Mouse (Mus musculus) heart, postnatal 4 days (tissue): ENCODE data around the gene Tmem104. TPM values are rescaled to one million over a fixed set of nuclear protein-coding genes. Genes with fewer than 3 reads are reported as not detected.

ENCODE experiments used
- DNase-seq: peaks from one replicate; pipeline ENCODE4 v3.0.0; 2021
- total RNA-seq, 2 experiments: library from RNA; stranded (reverse); gene quantifications; 2 replicates each; pipeline ENCODE4 v1.2.3; 2021

Gene Tmem104
- total RNA-seq, 2 experiments from 2014 or later: 5.2 to 9.3 TPM

- DNase-seq: no peak
Measured at GRCm38 (mm10) chr11:115231924-115232323, 44.6 kb downstream of the Tmem104 start.

DNA sequence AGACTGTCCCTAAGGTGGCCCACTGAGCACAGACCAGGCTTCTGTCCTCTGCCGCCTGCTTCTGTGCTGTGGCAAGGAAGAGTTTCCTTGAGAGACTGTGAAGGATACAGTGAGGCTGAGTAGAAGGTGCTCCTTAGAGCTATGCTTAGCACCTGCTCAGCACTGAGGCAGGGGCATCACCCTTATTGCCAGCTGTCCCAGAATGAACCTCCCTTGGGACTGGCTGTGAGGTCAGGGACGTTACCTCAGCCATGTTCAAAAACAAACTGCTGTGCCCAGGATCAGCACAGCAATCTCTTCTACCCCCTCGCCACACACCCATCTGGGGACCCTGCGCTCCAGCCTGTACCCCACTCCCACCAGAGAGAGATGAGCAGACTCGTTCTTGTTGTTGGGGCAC is 45.6 kb downstream of the Tmem104 start:
- no peak for DNase-seq

- peak; percentile 31 for DNase-seq
Measured at GRCm38 (mm10) chr11:115233526-115234290, 46.4 kb downstream of the Tmem104 start.

- DNase-seq: peak; percentile 64
Measured at GRCm38 (mm10) chr11:115234320-115235044, 47.2 kb downstream of the Tmem104 start.

- DNase-seq: no peak
Measured at GRCm38 (mm10) chr11:115236570-115236969, 49.3 kb downstream of the Tmem104 start.

DNA sequence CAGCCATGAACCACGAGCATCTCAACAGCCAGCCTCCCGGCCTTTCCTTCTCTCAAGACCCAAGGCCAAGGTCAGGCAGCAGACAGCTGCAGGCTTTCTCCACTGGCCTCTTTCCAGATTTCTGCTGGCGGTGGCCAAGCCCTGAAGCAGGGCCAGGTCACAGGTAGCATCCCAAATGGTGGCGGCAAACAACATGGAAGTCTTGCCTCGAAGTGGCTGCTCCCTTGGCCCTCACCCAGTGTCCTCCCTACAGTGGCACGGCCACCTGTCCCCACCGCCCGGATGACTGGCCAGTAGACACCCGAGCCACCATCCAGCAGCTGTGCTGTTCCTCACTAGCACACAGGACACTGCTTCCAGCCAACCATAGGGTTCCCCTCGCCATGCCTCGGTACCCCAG is 54.1 kb downstream of the Tmem104 start:
- DNase-seq: no peak

DNA sequence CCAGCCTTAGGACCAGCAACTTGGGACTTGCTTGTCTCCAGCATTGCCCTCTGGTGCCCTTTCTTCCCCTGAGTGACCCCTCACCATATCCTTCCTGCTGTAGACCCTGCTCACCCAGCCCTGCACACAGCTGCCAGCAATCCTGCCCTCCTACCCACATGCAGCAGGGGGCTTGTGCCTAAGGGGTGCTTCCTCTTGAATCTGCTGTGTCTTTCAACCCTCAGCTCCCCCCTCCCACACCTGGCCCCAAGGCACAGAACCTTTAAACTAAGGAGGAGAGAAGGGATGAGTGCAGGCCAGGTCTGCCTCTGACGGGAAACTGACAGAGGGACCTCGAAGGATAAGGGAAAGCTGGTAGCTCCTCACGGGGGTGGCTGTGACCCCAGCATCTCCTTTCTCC is 55.5 kb downstream of the Tmem104 start:
- DNase-seq: no peak

DNA sequence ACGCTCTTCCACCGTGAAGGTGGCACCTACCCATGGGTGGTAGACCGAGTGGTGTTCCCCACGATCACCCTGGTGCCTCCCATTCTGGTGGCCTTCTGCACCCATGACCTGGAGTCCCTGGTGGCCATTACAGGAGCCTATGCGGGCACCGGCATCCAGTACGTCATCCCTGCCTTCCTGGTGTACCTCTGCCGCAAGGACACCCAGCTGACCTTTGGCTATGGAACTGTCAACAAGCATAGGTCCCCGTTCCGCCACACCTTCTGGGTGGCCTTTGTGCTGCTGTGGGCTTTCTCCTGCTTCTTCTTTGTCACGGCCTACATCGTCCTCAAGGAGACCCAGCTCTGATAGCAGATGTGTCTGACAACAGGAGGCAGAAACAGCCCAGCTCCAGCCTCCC is 56.5 kb downstream of the Tmem104 start:
- DNase-seq: no peak

- DNase-seq: no peak
Measured at GRCm38 (mm10) chr11:115244840-115245239, 57.6 kb downstream of the Tmem104 start.

DNA sequence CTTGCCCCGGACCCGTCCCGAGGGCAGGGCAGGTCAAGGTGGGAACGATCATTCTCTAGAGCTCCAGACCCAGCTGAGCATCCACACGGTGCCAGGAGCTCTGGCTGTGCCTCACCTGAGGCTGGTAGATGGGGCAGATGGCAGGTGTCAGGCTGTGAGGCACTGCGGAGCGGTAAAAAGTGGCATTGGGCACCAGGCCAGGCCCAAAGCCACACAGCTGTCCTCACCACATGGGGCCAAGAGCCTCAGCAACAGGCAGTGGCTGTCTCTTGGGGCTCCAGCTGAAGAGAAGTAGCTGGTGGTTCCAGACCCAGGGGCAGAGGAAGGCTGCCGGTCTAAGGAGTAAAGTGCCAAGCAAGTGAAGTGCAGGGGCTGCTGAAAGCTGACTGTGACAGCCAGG is 59.1 kb downstream of the Tmem104 start:
- no peak for DNase-seq

GRCm38 (mm10) chr11:115247240-115247639 is 60.0 kb downstream of the Tmem104 start:
- DNase-seq: no peak

- DNase-seq: no peak
Measured at GRCm38 (mm10) chr11:115247945-115248344, 60.7 kb downstream of the Tmem104 start.

DNA sequence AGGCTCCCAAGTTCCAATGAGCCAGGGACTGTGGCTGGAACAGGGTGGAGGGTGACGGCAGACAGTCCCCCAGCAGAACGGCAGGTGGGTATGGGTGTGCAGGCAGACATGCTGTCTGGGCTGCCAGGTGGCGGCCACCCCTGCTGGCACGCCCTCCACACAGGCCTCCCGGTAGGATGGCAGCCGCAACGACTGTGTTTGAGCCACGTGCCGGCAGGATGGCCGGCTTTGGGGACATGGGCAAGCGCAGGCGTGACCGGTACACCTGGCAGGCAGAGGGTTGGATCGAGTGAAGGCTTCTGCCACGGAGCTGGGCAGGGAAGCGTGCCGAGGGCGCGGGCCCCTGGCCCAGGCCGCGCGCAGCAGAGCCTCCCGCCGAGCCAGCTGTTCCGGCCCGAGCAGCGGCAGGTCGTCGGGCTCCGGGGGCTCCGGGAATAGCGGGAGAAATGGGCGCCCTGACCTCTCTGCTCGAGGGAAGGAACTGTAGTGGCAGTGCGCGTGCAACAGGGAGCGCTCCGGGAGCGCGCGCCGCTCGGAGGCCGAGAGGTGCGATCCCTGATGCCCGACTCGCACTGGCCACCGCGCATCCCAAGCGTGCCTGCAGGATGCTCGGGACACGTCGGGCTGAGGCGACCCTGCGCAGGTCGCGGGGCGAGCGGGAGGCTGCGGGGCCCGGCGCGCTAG is 62.6 kb downstream of the Tmem104 start:
- DNase-seq: peak; percentile 47

DNA sequence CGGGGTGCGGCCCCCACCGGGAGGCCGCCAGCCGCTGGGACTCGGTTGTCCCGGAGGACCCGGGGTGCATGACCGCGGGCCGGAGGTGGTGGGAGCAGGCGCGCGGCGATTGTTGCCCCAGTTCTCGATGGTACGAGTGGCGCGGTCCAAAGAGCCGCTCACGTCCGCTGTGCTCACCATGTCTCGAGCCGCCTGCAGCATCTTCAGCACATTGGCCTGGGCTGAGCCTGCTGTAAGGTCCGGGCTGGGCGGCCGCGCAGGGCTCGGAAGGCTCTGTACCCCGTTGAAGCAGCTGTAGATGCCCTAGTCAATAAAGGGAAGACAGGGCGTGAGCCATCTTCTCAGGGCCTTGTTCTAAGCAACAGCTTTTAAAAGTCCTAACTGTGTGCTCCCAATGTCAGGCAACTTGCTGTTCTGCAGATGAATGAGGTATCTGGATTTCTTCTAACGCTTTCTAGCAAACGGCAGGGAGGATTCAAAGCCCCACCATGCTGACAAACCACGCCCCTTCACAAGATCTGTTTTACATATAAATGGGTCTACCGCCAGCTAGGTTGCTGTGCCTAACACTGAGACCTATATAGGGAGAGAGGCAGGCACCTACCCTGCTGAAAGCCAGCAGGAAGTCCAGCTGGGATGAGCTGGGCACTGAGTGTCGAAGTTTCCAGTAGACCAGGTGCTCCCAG is 63.3 kb downstream of the Tmem104 start:
- no peak for DNase-seq

GRCm38 (mm10) chr11:115251258-115251657 is 64.0 kb downstream of the Tmem104 start:
- no peak for DNase-seq

- DNase-seq: no peak
Measured at GRCm38 (mm10) chr11:115257775-115258510, 70.7 kb downstream of the Tmem104 start.

GRCm38 (mm10) chr11:115259134-115259533 is 71.8 kb downstream of the Tmem104 start:
- no peak for DNase-seq

DNA sequence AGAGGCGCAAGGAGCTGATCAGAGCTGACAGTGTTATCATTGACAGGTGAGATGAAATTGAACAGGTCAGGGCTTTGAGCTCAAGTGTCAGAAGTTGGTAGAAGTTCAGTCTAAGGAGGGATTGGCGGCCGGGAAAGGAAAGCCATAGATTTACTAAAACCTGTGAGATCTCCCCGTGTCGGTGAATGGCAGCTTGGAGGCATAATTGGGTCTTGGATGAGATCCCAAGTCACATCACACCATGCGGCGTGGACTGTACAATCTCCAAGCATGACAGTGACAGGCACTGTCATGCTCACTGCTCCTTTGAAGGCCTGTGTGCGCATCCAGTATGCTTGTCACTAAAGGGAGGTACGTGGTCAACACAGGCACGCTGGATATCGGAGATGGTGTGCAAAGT is 75.7 kb downstream of the Tmem104 start:
- DNase-seq: no peak

GRCm38 (mm10) chr11:115264136-115264861 is 77.0 kb downstream of the Tmem104 start:
- DNase-seq: no peak

DNA sequence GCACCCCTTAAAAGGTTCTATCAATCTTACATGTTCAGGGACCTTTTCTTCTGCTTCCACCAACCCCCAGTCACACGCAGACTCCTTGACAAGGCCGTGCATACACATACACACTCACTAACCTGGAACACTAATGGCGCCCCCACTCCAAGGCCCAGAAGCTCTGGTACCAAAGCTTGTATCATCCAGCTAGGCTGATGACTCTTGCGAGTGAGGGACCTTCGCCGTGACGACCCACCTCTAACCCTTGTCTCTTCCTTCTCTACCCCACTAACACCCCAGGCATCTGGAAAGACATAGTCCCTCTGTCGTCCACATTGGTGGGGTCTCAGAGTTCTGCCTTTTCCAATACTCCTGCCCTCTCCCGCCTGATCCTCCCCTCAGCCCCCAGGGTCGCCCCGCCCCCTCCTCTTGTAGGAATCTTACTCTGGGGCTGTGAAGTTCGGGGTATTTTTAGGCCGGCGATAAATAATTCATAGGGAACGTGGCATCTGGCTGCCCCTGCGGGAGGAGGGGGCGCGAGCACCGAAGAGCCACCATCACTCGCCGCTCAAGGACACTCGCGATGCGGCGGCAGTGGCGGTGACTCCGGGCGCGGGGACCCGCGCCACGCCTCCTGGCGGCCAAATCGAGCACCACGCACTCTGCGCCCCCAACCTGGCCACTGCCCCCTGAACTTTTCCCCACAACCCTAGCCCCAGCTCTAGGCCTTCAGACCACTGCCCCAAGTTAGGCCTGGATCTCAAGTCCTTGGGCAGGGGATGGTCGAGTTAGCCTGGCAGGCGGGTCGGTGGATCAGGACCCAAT is 77.8 kb downstream of the Tmem104 start:
- peak; percentile 44 for DNase-seq
